Mouse (Mus musculus): Measurements from ENCODE around the gene Bend4. TPM values are rescaled to one million over a fixed set of nuclear protein-coding genes. Genes with fewer than 3 reads are reported as not detected.

Gene Bend4
- polyA plus RNA-seq, 1 experiment from 2014 or later = 3.7 TPM

Other genes starting within 250 kb of the Bend4 start
- gene Tmem33, start 167.7 kb downstream of the Bend4 start, polyA plus RNA-seq (2018) = 56.1 to 63.7 TPM (median 62.8 TPM) in 3 replicates
- gene Slc30a9, start 121.4 kb downstream of the Bend4 start, polyA plus RNA-seq (2018) = 20.1 to 23.6 TPM (median 22.7 TPM) in 3 replicates
- not detected in 3 replicates for gene Shisa3, start 179.6 kb upstream of the Bend4 start, polyA plus RNA-seq (2018)